Comparison of ENCODE assay signal across 8 mouse cellular contexts in the genomic region with DNA sequence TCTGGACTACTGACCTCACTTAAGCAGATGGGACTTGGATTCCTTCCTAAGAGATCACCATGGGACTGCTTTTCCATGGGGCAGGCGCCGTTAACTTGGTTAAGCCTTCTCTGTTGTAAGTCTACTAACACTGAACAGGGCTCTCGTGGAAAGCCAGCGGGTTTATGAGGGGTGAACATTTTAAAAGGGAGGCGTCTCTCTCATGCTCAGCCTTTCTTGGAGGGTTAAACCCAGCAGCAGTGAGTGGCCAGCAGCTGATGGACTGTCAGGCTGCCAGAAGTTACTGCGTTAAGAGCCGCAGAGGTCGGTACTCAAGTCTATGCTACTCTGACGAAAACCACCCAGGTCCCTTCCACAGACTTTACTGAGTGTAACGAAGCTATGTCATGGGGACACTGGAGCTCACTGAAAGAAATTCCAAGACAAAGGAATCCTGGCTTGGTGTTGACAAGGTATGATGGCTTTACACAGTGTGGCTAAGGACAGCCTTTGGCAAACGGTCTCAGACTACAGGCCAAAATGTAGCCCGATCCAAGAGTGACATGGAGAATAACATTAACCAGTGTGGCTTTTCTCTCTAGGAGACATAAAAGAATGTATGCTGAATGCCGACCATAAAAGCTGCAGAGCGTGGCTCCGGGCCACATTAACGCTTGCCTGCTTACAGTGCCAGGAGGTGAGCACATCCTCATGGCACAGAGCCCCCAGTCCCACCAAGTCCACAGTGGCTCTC.
DNase-seq lines count a peak whose midpoint lies in the region; ATAC-seq lines count a peak whose summit lies in the region.

No protein-coding gene starts in this region.

- no peak overlapping the region for H3K4me3 ChIP-seq in intestine, embryonic 14.5 days (ENCODE audit: low read depth, low read length)

- no peaks in the 10 kb centered on the region for H3K27me3 ChIP-seq in intestine, embryonic 14.5 days (replicated peaks; ENCODE audit: control insufficient read depth, insufficient read depth, low read length)

- no peak overlapping the region for H3K9ac ChIP-seq in intestine, embryonic 14.5 days (ENCODE audit: low read length)

- peaks cover 10% of the 10 kb centered on the region; the same call in 1 of the 2 replicates for H3K36me3 ChIP-seq in intestine, embryonic 14.5 days (ENCODE audit: control insufficient read depth, insufficient read depth, low read length)

- H3K4me1 ChIP-seq in intestine, embryonic 14.5 days (replicated peaks; ENCODE audit: control insufficient read depth, insufficient read depth, low read length), result no peaks in the 10 kb centered on the region; the same call in none of the 2 replicates

- intact Hi-C loops in gastrocnemius, postnatal 36 days (cut with DNase I), result no loop called here

- H3K4me2 ChIP-seq in intestine, embryonic 14.5 days (ENCODE audit: low read length), result peak overlapping the region; percentile 29

- H3K9me3 ChIP-seq in intestine, embryonic 14.5 days (ENCODE audit: control insufficient read depth, low read length), result no peaks in the 10 kb centered on the region; the same call in 1 of the 2 replicates

- WGBS in intestine, embryonic 14.5 days, result 44% methylated on average over 16 of the region's 16 CpGs

- DNase-seq in cerebellum, postnatal 10 days, result peak; percentile 73 to 79
- no peak for DNase-seq in cerebellum, adult 11 months
- DNase-seq in Muller cell, postnatal 12 days (ENCODE audit: inconsistent ontology term), result peak; percentile 66
- peak; percentile 37 to 38 for DNase-seq in gastrocnemius, postnatal 36 days
- DNase-seq in intestine, embryonic 14.5 days (ENCODE audit: low spot score), result peak; percentile 66
- DNase-seq in embryo, embryonic 10.5 days (ENCODE audit: low spot score), result no peak
- DNase-seq in left cerebral cortex, adult 8-10 months (ENCODE audit: low spot score in 2 of 2), result no peak

- peak; percentile 54 for ATAC-seq in intestine, embryonic 14.5 days (replicated peaks; ENCODE audit: low FRiP score, low TSS enrichment, low read depth)
- peak; percentile 31 for ATAC-seq in megakaryocyte, adult 5-6 weeks (ENCODE audit: poor library complexity, severe bottlenecking)

- H3K27ac ChIP-seq in intestine, embryonic 14.5 days (ENCODE audit: low read depth), result peak overlapping the region; percentile 84

Comparison
In these comparisons a context has a peak if more than half of its experiments do, and no peak if none do; other contexts are left out.
1. DNase-seq: peak in cerebellum, postnatal 10 days (2 of 2), Muller cell, postnatal 12 days (single experiment), gastrocnemius, postnatal 36 days (2 of 2) and intestine, embryonic 14.5 days (single experiment); none in cerebellum, adult 11 months (single experiment), embryo, embryonic 10.5 days (single experiment) and left cerebral cortex, adult 8-10 months (0 of 2).